Comparison of ENCODE assay signal across 7 mouse cellular contexts in the genomic region with DNA sequence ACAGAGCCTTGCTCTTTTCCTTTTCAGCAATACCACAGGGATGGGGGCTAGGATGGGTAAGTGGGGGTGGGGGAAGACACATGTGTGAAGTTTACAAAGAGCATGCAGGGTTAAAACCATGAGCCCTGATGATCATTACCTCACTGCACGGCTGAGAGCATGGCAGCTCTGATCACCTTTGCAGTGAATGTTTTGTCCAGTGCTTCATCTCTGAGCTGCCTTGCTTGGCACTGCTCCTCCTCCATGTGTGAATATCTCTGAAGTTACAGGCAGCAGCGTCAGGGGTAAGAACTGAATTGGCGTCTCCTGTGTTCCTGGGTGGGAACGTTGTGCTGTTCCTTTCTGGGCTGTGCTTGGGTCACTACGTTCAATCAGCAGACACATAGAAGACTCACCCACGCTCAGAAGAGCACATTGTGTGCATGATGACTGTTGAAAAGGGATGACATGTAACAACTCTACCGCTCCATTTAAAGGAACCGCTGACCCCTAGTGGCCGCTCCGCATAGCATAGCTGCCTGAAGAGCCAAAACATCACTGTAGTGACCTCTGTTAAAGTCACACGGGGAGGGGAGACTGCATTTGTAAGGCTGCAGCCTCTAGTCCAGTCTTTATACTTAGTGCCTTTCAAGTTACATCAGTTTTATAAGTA.
A peak's percentile ranks its signal among the peaks of the same experiment; 100 is the strongest.
DNase-seq lines count a peak whose midpoint lies in the region; ATAC-seq and TF ChIP-seq lines count a peak whose summit lies in the region.

No protein-coding gene starts in this region.

- TF ChIP-seq CTCF in small intestine, adult 2 months (IDR thresholded peaks at IDR 0.05; ENCODE audit: extremely low read depth, insufficient read length, insufficient replicate concordance, low read depth, low read length) = peak; percentile 77; the same call in 1 of the 2 replicates

- no peaks in the 10 kb centered on the region for H3K36me3 ChIP-seq in intestine, embryonic 16.5 days (ENCODE audit: control insufficient read depth, insufficient read depth, low read length)
- peaks cover under 1% of the 10 kb centered on the region; the same call in 1 of the 2 replicates for H3K36me3 ChIP-seq in midbrain, embryonic 12.5 days
- no peaks in the 10 kb centered on the region for H3K36me3 ChIP-seq in small intestine, adult 2 months (ENCODE audit: control insufficient read depth, insufficient read depth, low read length)

- H3K27me3 ChIP-seq in intestine, embryonic 16.5 days (replicated peaks; ENCODE audit: control insufficient read depth, insufficient read depth, low read length) = no peaks in the 10 kb centered on the region
- H3K27me3 ChIP-seq in midbrain, embryonic 12.5 days = no peaks in the 10 kb centered on the region
- no peaks in the 10 kb centered on the region for H3K27me3 ChIP-seq in small intestine, adult 2 months (ENCODE audit: control insufficient read depth, insufficient read depth, low read length)

- no peak for TF ChIP-seq POLR2A in small intestine, adult 2 months (IDR thresholded peaks at IDR 0.05; ENCODE audit: low read depth, low read length)

- no peak overlapping the region for H3K27ac ChIP-seq in intestine, embryonic 16.5 days (ENCODE audit: low read length)
- 0 out of 2 replicates have a peak overlapping the region, but pooled peaks have one; percentile 17 for H3K27ac ChIP-seq in midbrain, embryonic 12.5 days (replicated peaks)
- no peak overlapping the region for H3K27ac ChIP-seq in small intestine, adult 2 months (ENCODE audit: insufficient read depth, low read depth, low read length)

- no peak overlapping the region for H3K4me3 ChIP-seq in intestine, embryonic 16.5 days (ENCODE audit: low read length)
- no peak overlapping the region for H3K4me3 ChIP-seq in midbrain, embryonic 12.5 days
- no peak overlapping the region for H3K4me3 ChIP-seq in small intestine, adult 2 months (ENCODE audit: low read depth, low read length)

- peak; percentile 87 to 96 for DNase-seq in adrenal gland, adult (ENCODE audit: inconsistent age in 2 of 2, low spot score in 1 of 2)
- DNase-seq in embryo, embryonic 10.5 days (ENCODE audit: low spot score) = peak; percentile 89
- peak; percentile 65 to 85 for DNase-seq in gastrocnemius, postnatal 4 days (ENCODE audit: low spot score in 2 of 2)
- peak; percentile 74 to 80 for DNase-seq in left cerebral cortex, postnatal 36 days (ENCODE audit: low spot score in 2 of 2)

- H3K9ac ChIP-seq in intestine, embryonic 16.5 days (ENCODE audit: low read depth, low read length) = no peak overlapping the region
- H3K9ac ChIP-seq in midbrain, embryonic 12.5 days (replicated peaks) = no peak overlapping the region

- peak; percentile 85 for ATAC-seq in intestine, embryonic 16.5 days
- peak; percentile 63 for ATAC-seq in midbrain, embryonic 12.5 days (ENCODE audit: low FRiP score, low read depth)

- H3K4me1 ChIP-seq in intestine, embryonic 16.5 days (ENCODE audit: control insufficient read depth, insufficient read depth, low read length) = peaks cover 3% of the 10 kb centered on the region; the same call in 1 of the 2 replicates
- peaks cover 11% of the 10 kb centered on the region for H3K4me1 ChIP-seq in midbrain, embryonic 12.5 days
- peaks cover 3% of the 10 kb centered on the region for H3K4me1 ChIP-seq in small intestine, adult 2 months (ENCODE audit: control insufficient read depth, insufficient read depth, insufficient read length, low read length)

- intact Hi-C loops in left cerebral cortex, postnatal 36 days (cut with DNase I) = loop anchor here (1.0 to 5.0 kb wide), 3 partner anchors 44 to 104 kb away; partner anchors contain the start of gene Dip2b

- H3K9me3 ChIP-seq in intestine, embryonic 16.5 days (ENCODE audit: control insufficient read depth, low read length) = no peaks in the 10 kb centered on the region
- no peaks in the 10 kb centered on the region for H3K9me3 ChIP-seq in midbrain, embryonic 12.5 days

- 17% methylated on average over 11 of the region's 11 CpGs for WGBS in intestine, embryonic 16.5 days
- WGBS in midbrain, embryonic 12.5 days = 13% methylated on average over 11 of the region's 11 CpGs
- 7% methylated on average over 11 of the region's 11 CpGs for WGBS in small intestine, adult 2 months

- no peak overlapping the region for H3K4me2 ChIP-seq in intestine, embryonic 16.5 days (ENCODE audit: low read depth, low read length)
- no peak overlapping the region for H3K4me2 ChIP-seq in midbrain, embryonic 12.5 days (replicated peaks)
